Mouse (Mus musculus): ENCODE results near the gene Dtl. TPM values are rescaled to one million over a fixed set of nuclear protein-coding genes. Genes with fewer than 3 reads are reported as not detected.
A peak's percentile ranks its signal among the peaks of the same experiment; 100 is the strongest.

Gene Dtl
- polyA plus RNA-seq, 1 experiment from 2014 or later, result 3.4 TPM

GRCm38 (mm10) chr1:191534896-191535295, 40.4 kb downstream of the Dtl start:
- Histone ChIP-seq H3K4me1 (ENCODE audit: control insufficient read depth, insufficient read depth, low read length) (no peaks in the 10 kb centered on the region), H3K36me3 (ENCODE audit: control insufficient read depth, insufficient read depth, low read length) (no peaks in the 10 kb centered on the region), H3K27ac (ENCODE audit: low read length) (no peak overlapping the region), H3K4me3 (ENCODE audit: low read depth, low read length) (no peak overlapping the region), H3K4me2 (ENCODE audit: low read length) (no peak overlapping the region), H3K27me3 (ENCODE audit: control insufficient read depth, insufficient read depth, low read depth, low read length) (no peaks in the 10 kb centered on the region), H3K9ac (ENCODE audit: low read depth, low read length) (no peak overlapping the region), H3K9me3 (replicated peaks; ENCODE audit: control insufficient read depth, low read length, poor library complexity, severe bottlenecking) (no peaks in the 10 kb centered on the region)
- ATAC-seq, result no peak
- WGBS, result 52% methylated on average over 2 of the region's 2 CpGs

DNA sequence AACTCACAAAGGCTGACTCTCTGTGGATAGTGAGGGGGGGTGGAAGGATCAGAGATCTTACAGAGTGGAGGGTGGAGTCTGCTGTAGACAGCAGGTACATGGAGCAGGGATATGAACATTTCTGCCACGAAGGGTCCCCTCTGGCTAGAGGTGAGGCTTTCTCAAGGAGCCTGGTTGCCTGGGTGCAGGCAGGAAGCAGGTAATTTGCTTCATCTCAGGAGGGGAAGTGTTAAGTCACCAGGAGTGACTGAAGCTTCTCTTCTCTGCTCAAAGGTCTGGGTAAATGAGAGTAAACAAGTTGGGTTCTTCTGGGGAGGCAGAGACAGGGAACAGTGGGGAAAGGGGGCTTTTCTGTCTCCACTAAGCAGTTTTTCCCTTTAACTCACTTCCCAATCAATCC, 44.3 kb downstream of the Dtl start:
- Histone ChIP-seq H3K27ac (ENCODE audit: low read length) (no peak overlapping the region), H3K4me1 (ENCODE audit: control insufficient read depth, insufficient read depth, low read length) (no peaks in the 10 kb centered on the region), H3K9me3 (replicated peaks; ENCODE audit: control insufficient read depth, low read length, poor library complexity, severe bottlenecking) (no peaks in the 10 kb centered on the region), H3K4me3 (ENCODE audit: low read depth, low read length) (no peak overlapping the region), H3K27me3 (ENCODE audit: control insufficient read depth, insufficient read depth, low read depth, low read length) (no peaks in the 10 kb centered on the region), H3K9ac (ENCODE audit: low read depth, low read length) (no peak overlapping the region), H3K36me3 (ENCODE audit: control insufficient read depth, insufficient read depth, low read length) (no peaks in the 10 kb centered on the region), H3K4me2 (ENCODE audit: low read length) (no peak overlapping the region)
- 82% methylated on average over 1 of the region's 1 CpGs for WGBS
- ATAC-seq, result no peak

GRCm38 (mm10) chr1:191529406-191529805, 45.9 kb downstream of the Dtl start:
- no peaks in the 10 kb centered on the region for H3K4me1 ChIP-seq (ENCODE audit: control insufficient read depth, insufficient read depth, low read length)
- no peaks in the 10 kb centered on the region for H3K36me3 ChIP-seq (ENCODE audit: control insufficient read depth, insufficient read depth, low read length)
- ATAC-seq, result no peak
- H3K9me3 ChIP-seq (replicated peaks; ENCODE audit: control insufficient read depth, low read length, poor library complexity, severe bottlenecking), result no peaks in the 10 kb centered on the region
- no peak overlapping the region for H3K27ac ChIP-seq (ENCODE audit: low read length)
- H3K27me3 ChIP-seq (ENCODE audit: control insufficient read depth, insufficient read depth, low read depth, low read length), result no peaks in the 10 kb centered on the region
- H3K4me2 ChIP-seq (ENCODE audit: low read length), result no peak overlapping the region
- H3K9ac ChIP-seq (ENCODE audit: low read depth, low read length), result no peak overlapping the region
- WGBS, result 90% methylated on average over 2 of the region's 2 CpGs
- H3K4me3 ChIP-seq (ENCODE audit: low read depth, low read length), result no peak overlapping the region

GRCm38 (mm10) chr1:191527921-191528612, 47.3 kb downstream of the Dtl start:
- H3K9ac ChIP-seq (ENCODE audit: low read depth, low read length), result no peak overlapping the region
- no peaks in the 10 kb centered on the region for H3K9me3 ChIP-seq (replicated peaks; ENCODE audit: control insufficient read depth, low read length, poor library complexity, severe bottlenecking)
- H3K4me2 ChIP-seq (ENCODE audit: low read length), result no peak overlapping the region
- no peaks in the 10 kb centered on the region for H3K4me1 ChIP-seq (ENCODE audit: control insufficient read depth, insufficient read depth, low read length)
- ATAC-seq, result no peak
- no peaks in the 10 kb centered on the region for H3K36me3 ChIP-seq (ENCODE audit: control insufficient read depth, insufficient read depth, low read length)
- H3K4me3 ChIP-seq (ENCODE audit: low read depth, low read length), result no peak overlapping the region
- 75% methylated on average over 4 of the region's 4 CpGs for WGBS
- H3K27me3 ChIP-seq (ENCODE audit: control insufficient read depth, insufficient read depth, low read depth, low read length), result no peaks in the 10 kb centered on the region
- H3K27ac ChIP-seq (ENCODE audit: low read length), result no peak overlapping the region

GRCm38 (mm10) chr1:191527089-191527488, 48.3 kb downstream of the Dtl start:
- Histone ChIP-seq H3K4me1 (ENCODE audit: control insufficient read depth, insufficient read depth, low read length) (no peaks in the 10 kb centered on the region), H3K27me3 (ENCODE audit: control insufficient read depth, insufficient read depth, low read depth, low read length) (no peaks in the 10 kb centered on the region), H3K9ac (ENCODE audit: low read depth, low read length) (no peak overlapping the region), H3K4me3 (ENCODE audit: low read depth, low read length) (no peak overlapping the region), H3K9me3 (replicated peaks; ENCODE audit: control insufficient read depth, low read length, poor library complexity, severe bottlenecking) (no peaks in the 10 kb centered on the region), H3K27ac (ENCODE audit: low read length) (no peak overlapping the region), H3K4me2 (ENCODE audit: low read length) (no peak overlapping the region), H3K36me3 (ENCODE audit: control insufficient read depth, insufficient read depth, low read length) (no peaks in the 10 kb centered on the region)
- ATAC-seq, result peak; percentile 60; the same call in 1 of the 2 replicates
- 79% methylated on average over 3 of the region's 3 CpGs for WGBS

DNA sequence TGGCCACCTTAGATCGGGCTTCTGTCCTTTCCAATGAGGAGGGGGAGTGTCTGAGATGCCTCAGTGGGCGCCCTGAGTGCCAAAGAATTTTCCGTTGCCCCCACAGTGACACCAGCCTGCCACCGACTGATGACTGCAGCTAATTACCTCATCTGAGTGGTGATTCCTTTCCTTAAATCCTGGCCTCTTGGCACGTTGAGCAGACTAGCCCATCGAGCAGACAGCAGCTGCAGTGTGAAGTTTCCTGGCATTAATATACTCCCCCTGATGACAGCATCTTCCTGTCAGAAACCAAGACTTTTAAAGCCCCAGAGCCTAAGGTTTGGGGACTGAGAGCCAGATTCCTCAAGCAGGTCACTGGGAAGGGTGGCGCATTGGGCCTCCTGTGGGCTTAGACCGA, 53.9 kb downstream of the Dtl start:
- H3K27ac ChIP-seq (ENCODE audit: low read length), result no peak overlapping the region
- 83% methylated on average over 8 of the region's 8 CpGs for WGBS
- no peak for ATAC-seq
- no peaks in the 10 kb centered on the region for H3K36me3 ChIP-seq (ENCODE audit: control insufficient read depth, insufficient read depth, low read length)
- no peaks in the 10 kb centered on the region for H3K4me1 ChIP-seq (ENCODE audit: control insufficient read depth, insufficient read depth, low read length)
- no peak overlapping the region for H3K4me3 ChIP-seq (ENCODE audit: low read depth, low read length)
- H3K4me2 ChIP-seq (ENCODE audit: low read length), result no peak overlapping the region
- no peak overlapping the region for H3K9ac ChIP-seq (ENCODE audit: low read depth, low read length)
- no peaks in the 10 kb centered on the region for H3K9me3 ChIP-seq (replicated peaks; ENCODE audit: control insufficient read depth, low read length, poor library complexity, severe bottlenecking)
- H3K27me3 ChIP-seq (ENCODE audit: control insufficient read depth, insufficient read depth, low read depth, low read length), result no peaks in the 10 kb centered on the region

GRCm38 (mm10) chr1:191520669-191521068, 54.7 kb downstream of the Dtl start:
- Histone ChIP-seq H3K36me3 (ENCODE audit: control insufficient read depth, insufficient read depth, low read length) (no peaks in the 10 kb centered on the region), H3K27me3 (ENCODE audit: control insufficient read depth, insufficient read depth, low read depth, low read length) (no peaks in the 10 kb centered on the region), H3K27ac (ENCODE audit: low read length) (no peak overlapping the region), H3K4me1 (ENCODE audit: control insufficient read depth, insufficient read depth, low read length) (no peaks in the 10 kb centered on the region), H3K9ac (ENCODE audit: low read depth, low read length) (no peak overlapping the region), H3K4me2 (ENCODE audit: low read length) (no peak overlapping the region), H3K9me3 (replicated peaks; ENCODE audit: control insufficient read depth, low read length, poor library complexity, severe bottlenecking) (no peaks in the 10 kb centered on the region), H3K4me3 (ENCODE audit: low read depth, low read length) (no peak overlapping the region)
- ATAC-seq, result no peak
- 91% methylated on average over 10 of the region's 10 CpGs for WGBS

GRCm38 (mm10) chr1:191520194-191520593, 55.1 kb downstream of the Dtl start:
- Histone ChIP-seq H3K4me3 (ENCODE audit: low read depth, low read length) (no peak overlapping the region), H3K9me3 (replicated peaks; ENCODE audit: control insufficient read depth, low read length, poor library complexity, severe bottlenecking) (no peaks in the 10 kb centered on the region), H3K36me3 (ENCODE audit: control insufficient read depth, insufficient read depth, low read length) (no peaks in the 10 kb centered on the region), H3K27me3 (ENCODE audit: control insufficient read depth, insufficient read depth, low read depth, low read length) (no peaks in the 10 kb centered on the region), H3K9ac (ENCODE audit: low read depth, low read length) (no peak overlapping the region), H3K4me2 (ENCODE audit: low read length) (no peak overlapping the region), H3K27ac (ENCODE audit: low read length) (no peak overlapping the region), H3K4me1 (ENCODE audit: control insufficient read depth, insufficient read depth, low read length) (no peaks in the 10 kb centered on the region)
- WGBS, result 81% methylated on average over 7 of the region's 7 CpGs
- ATAC-seq, result no peak

DNA sequence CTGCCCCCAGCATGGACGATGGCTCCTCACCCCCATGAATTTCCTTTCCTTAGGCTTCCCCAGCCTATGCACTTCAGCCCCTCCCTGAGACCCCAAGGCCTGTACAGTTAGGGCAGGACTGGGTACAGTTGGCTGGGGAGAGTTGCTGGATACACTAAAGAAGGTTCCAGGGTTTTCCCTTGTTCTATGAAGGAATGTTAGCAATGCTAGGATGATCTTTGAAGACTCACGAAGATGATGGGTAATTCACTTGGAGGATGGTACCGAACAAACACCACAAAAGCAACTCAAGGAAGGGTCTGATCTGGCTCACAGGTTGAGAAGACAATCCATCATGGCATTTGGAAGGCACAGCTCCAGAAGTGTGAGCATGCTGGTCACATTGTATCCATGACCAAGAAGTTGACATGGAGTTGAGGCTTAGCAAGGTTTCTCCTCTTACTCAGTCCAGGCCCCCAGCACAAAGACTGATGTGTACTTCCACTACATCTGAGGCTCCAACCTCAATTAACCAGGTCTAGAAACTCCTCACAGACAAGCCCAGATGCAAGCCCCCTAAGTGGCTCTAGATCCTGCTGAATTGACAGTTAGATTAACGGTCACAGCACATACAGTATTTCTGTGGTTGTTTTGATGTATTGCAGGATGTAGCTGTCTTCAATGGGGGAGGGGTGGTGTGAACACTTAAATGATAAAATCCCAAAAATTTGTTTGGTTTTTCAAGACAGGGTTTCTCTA, 55.8 kb downstream of the Dtl start:
- Histone ChIP-seq H3K4me3 (ENCODE audit: low read depth, low read length) (no peak overlapping the region), H3K4me2 (ENCODE audit: low read length) (no peak overlapping the region), H3K9ac (ENCODE audit: low read depth, low read length) (no peak overlapping the region), H3K9me3 (replicated peaks; ENCODE audit: control insufficient read depth, low read length, poor library complexity, severe bottlenecking) (no peaks in the 10 kb centered on the region), H3K4me1 (ENCODE audit: control insufficient read depth, insufficient read depth, low read length) (no peaks in the 10 kb centered on the region), H3K27ac (ENCODE audit: low read length) (no peak overlapping the region), H3K27me3 (ENCODE audit: control insufficient read depth, insufficient read depth, low read depth, low read length) (no peaks in the 10 kb centered on the region), H3K36me3 (ENCODE audit: control insufficient read depth, insufficient read depth, low read length) (no peaks in the 10 kb centered on the region)
- WGBS, result 97% methylated on average over 4 of the region's 4 CpGs
- ATAC-seq, result no peak

Measured in midbrain, embryonic 16.5 days (tissue).